Mouse (Mus musculus) ovary, adult 10 weeks (tissue): ENCODE results near the gene Tmem63c. TPM values are rescaled to one million over a fixed set of nuclear protein-coding genes. Genes with fewer than 3 reads are reported as not detected.

ENCODE experiments used
- polyA plus RNA-seq: library from polyadenylated mRNA; stranded (reverse); fragments of 350-450 nt; fragmentation: Illumina TruSeq; extraction: RNeasy Lipid Tissue Mini Kit (QIAGEN cat#74804); gene quantifications from one replicate; pipeline ENCODE4 v1.2.3, GENCODE M21; 2014

The Tmem63c gene
- polyA plus RNA-seq: not detected

GRCm38 (mm10) chr12:87021040-87021439 lies at the start of gene Tmem63c:
TSS of gene Tmem63c (plus strand) at chr12:87021340.

DNA sequence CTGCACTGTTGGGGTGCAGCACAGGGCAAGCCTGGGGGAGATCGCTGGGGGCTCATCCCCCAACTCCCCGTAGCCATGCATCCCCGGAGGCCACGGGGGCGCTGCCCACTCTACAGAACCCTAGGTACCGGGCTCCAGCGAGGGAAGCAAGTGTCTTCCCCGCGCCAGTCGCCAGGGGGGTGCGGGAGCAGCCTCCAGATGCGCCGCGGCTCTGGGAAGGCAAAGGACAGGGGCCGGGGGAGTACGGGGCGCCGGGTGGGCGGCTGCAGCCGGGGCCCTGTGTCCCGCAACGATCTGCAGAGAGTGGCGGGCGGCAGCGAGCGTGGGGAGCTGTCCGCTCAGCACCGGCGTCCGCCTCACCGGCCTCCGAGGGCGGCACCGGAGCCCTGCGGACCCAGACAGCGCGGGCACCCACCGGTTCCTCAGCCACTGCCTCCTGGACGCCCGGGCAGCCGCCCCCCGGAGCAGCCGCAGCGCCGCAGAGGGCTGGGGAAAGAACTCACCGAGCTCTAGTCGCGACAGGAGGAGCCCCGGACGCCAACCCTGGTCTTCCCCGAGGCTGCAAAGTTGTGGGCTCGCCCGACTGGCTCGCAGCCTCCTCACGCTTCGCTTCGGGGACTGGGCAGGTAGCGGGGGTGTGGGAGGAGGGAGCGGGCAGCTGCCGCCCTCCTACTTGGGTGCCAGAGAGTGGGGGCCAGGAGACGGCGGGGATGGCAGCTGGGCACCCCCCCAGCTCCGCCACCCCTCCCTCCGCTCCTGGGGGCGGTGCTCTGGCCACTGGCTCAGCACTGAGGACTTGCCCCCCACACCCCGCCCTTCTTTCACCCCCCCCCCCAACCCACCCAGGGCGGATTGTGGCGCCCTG lies 31.0 kb upstream of the Tmem63c start, which contains the start of gene Zdhhc22:
Gene Zdhhc22 (minus strand): TSS at position 541 of the 865 bp plus-strand sequence.

GRCm38 (mm10) chr12:87102165-87102631 lies 81.1 kb downstream of the Tmem63c start, which contains the start of gene Ngb:
TSS of gene Ngb (minus strand) at chr12:87102539.

Other genes starting within 250 kb of the Tmem63c start
- gene Irf2bpl, start 136.5 kb upstream of the Tmem63c start, polyA plus RNA-seq: 36.3 TPM
- 22.0 TPM for gene Cipc, start 74.3 kb upstream of the Tmem63c start, polyA plus RNA-seq
- gene Zdhhc22, start 30.9 kb upstream of the Tmem63c start, polyA plus RNA-seq: 0.26 TPM
- not detected for gene Ngb, start 81.2 kb downstream of the Tmem63c start, polyA plus RNA-seq
- gene Gstz1, start 125.8 kb downstream of the Tmem63c start, polyA plus RNA-seq: 43.6 TPM
- gene Pomt2, start 126.6 kb downstream of the Tmem63c start, polyA plus RNA-seq: 14.3 TPM
- 1.3 TPM for gene Samd15, start 178.4 kb downstream of the Tmem63c start, polyA plus RNA-seq
- gene Tmed8, start 179.1 kb downstream of the Tmem63c start, polyA plus RNA-seq: 27.0 TPM
- 0.57 TPM for gene Noxred1, start 217.4 kb downstream of the Tmem63c start, polyA plus RNA-seq
- 19.7 TPM for gene Vipas39, start 244.9 kb downstream of the Tmem63c start, polyA plus RNA-seq
- 185 TPM for gene Ahsa1, start 245.1 kb downstream of the Tmem63c start, polyA plus RNA-seq